Mouse (Mus musculus) neutrophil, adult 83 days (primary cell): Measurements from ENCODE around the gene Abracl. TPM values are rescaled to one million over a fixed set of nuclear protein-coding genes. Genes with fewer than 3 reads are reported as not detected.

Experiments used
- total RNA-seq, 2 experiments: library from RNA; stranded (reverse); gene quantifications; one replicate each; pipeline ENCODE4 v1.2.4; 2023

Abracl gene
- total RNA-seq = 100 to 1,000 TPM in 1 of 2 experiments, 10 to 100 TPM in 1; 93.2 to 108 TPM

DNA sequence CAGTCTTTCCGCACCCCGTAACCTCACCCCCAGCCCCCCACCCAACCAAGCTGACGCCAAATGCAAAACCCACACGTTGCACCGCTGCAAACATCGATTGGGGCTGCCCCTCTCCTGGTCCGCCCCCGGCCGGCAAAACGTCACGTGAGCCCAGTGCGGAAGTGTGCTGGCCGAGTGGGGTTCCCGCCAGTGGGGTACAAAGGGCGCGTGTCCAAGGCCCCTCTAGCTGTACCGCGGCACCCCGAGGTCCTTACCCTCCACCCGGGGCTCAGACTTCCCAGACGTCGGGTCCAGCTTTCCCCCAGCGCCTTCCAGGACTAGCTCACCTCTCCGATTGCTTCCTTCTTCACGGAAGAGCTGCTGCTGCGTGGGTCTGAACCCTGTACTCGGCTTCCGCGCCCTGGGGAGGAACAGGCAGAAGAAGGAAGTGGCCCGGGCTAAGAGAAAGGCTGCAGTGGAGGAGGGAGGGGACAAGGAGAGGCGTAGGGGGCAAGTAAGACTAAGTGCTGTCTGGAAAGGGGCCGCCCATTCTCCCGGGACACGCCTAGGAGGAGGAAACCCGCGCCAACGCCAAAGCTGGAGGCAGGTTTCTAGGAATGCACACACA, at the start of gene Abracl:
Abracl (minus strand) TSS at position 548 of the 607 bp plus-strand sequence.

GRCm38 (mm10) chr10:18055696-18056390, 32.8 kb upstream of the Abracl start, which contains the start of gene Reps1:
TSS of gene Reps1 (plus strand) at chr10:18055861.

Other genes with a start within 250 kb of the Abracl start
- under 1 TPM; 0.40 to 0.48 TPM for gene Txlnb, start 227.1 kb downstream of the Abracl start, total RNA-seq
- gene Heca, start 75.2 kb downstream of the Abracl start, total RNA-seq = 10 to 100 TPM; 34.9 to 45.9 TPM
- 10 to 100 TPM; 48.4 to 58.9 TPM for gene Reps1, start 32.6 kb upstream of the Abracl start, total RNA-seq
- gene Ect2l, start 187.6 kb upstream of the Abracl start, total RNA-seq = not detected
- gene Ccdc28a, start 211.7 kb upstream of the Abracl start, total RNA-seq = 1 to 10 TPM; 7.2 to 7.6 TPM